Mouse (Mus musculus) embryonic fibroblast, embryonic 13.5 days (primary cell): ENCODE data around the gene Zbtb40. TPM values are rescaled to one million over a fixed set of nuclear protein-coding genes. Genes with fewer than 3 reads are reported as not detected.
A peak's percentile ranks its signal among the peaks of the same experiment; 100 is the strongest.

ENCODE experiments used
- H3K27ac ChIP-seq: 2 replicates; pipeline ENCODE4 v1.5.1; 2012; ENCODE audit warnings: low read length, control low read depth, inconsistent platforms; ENCODE audit not compliant: insufficient read depth
- H3K4me1 ChIP-seq: 2 replicates; pipeline ENCODE4 v1.6.1; 2011; ENCODE audit warnings: low read length; ENCODE audit not compliant: control insufficient read depth, insufficient read depth
- H3K4me3 ChIP-seq: 2 replicates; pipeline ENCODE4 v1.5.1; 2011; ENCODE audit warnings: mild to moderate bottlenecking, control low read depth, low read length; ENCODE audit not compliant: insufficient read depth
- CTCF ChIP-seq: IDR thresholded peaks from 2 replicates; pipeline ENCODE4 v1.5.1; 2011; ENCODE audit warnings: mild to moderate bottlenecking, control low read depth, low read length, moderate library complexity, borderline replicate concordance; ENCODE audit not compliant: insufficient read depth
- POLR2A ChIP-seq: IDR thresholded peaks from 2 replicates; pipeline ENCODE4 v1.6.1; 2011; ENCODE audit warnings: low read depth, mild to moderate bottlenecking, control low read depth, low read length, moderate library complexity
- polyA plus RNA-seq: library from polyadenylated mRNA; stranded (reverse); fragments of >200 nt; gene quantifications from 2 replicates; pipeline ENCODE4 v1.2.4, GENCODE M21; 2011; ENCODE audit warnings: low read depth; ENCODE audit not compliant: missing spikeins, insufficient read length

Zbtb40 gene
- polyA plus RNA-seq, 1 experiment = 4.9 TPM

DNA sequence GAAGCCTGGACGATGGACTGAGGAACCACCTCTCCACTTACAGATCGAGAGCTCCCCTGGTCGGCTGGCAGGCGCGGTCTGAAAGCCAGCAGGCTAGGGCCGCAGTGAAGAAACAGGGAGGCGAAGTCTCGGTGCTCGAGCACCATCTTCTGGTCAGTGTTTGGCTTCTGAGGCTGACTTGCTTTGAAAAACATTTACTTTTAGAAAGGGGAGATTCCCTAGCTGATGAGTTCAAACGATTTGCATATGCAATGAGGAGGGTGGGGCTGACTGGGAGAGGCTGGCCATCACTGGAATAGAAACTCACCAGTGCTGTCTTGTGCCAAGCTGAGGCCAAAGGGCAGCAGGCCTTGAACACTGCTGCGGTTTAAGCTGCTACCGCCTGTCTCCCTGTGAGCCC is 67.3 kb downstream of the Zbtb40 start:
- H3K4me1 ChIP-seq = no peaks in the 10 kb centered on the region
- no peak overlapping the region for H3K27ac ChIP-seq
- TF ChIP-seq CTCF = peak; percentile 70
- no peak for TF ChIP-seq POLR2A
- H3K4me3 ChIP-seq = no peak overlapping the region

DNA sequence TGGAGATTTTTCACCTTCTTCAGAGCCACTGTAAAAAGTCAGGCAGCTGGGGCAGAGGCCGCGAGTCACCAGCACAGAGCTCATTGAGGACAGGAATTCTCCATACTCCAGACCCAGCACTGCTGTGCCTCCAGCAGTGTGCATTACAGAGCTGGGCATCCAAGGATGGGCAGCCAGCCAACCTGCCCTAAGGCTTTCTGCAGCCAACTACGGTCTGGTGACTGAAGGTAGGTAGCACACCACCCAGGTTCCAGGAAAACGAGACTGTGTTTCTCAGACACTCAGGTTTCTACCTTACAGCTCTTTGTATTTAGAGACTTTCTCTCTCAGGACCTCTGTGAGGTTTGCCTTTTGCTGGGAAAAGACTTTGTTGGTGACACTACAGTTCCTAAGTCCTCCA is 67.7 kb downstream of the Zbtb40 start:
- no peak for TF ChIP-seq POLR2A
- no peak for TF ChIP-seq CTCF
- Histone ChIP-seq H3K4me3 (no peak overlapping the region), H3K27ac (no peak overlapping the region), H3K4me1 (no peaks in the 10 kb centered on the region)

DNA sequence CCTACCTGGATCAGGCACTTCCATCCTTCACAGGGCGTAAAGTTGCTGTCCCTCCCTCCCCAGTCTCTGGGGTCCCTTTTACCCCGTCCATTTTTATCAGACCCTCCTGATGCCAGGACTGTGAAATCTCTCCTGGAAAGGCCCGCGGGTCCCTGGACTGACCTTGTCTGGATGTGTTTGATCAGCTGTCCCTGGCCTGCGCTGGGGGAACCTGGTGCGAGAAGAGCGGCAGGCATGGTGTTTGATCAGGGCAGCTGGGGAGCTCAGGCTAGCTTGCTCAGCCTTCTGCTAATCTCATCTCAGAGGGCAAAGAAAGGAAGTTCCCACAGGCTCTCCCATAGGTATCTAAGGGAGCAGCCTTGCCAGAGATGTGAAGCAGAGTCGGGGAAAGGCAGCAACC is 71.4 kb downstream of the Zbtb40 start:
- Histone ChIP-seq H3K4me3 (no peak overlapping the region), H3K4me1 (no peaks in the 10 kb centered on the region), H3K27ac (no peak overlapping the region)
- no peak for TF ChIP-seq POLR2A
- TF ChIP-seq CTCF = no peak

DNA sequence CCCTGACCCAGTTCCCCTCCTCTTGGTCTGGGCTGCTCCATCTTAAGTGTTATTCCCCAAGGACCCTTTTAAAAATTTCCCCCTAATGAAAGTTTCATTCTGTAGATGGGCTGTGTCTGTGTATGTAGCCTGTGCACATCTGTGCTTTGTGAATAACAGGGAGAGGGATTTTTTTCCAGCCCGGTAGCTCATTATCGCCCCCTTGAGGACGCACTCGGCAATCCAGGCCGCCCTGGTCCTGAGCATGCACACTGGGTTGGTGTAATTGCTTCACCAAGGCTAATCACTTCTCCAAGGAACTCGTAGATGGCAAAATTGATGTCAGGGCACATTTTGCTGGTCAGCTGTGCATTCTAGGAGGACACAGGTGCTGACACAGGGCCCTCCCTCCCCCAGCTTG is 77.7 kb downstream of the Zbtb40 start:
- TF ChIP-seq CTCF (peak; percentile 70), POLR2A (no peak)
- Histone ChIP-seq H3K27ac (no peak overlapping the region), H3K4me1 (no peaks in the 10 kb centered on the region), H3K4me3 (no peak overlapping the region)

DNA sequence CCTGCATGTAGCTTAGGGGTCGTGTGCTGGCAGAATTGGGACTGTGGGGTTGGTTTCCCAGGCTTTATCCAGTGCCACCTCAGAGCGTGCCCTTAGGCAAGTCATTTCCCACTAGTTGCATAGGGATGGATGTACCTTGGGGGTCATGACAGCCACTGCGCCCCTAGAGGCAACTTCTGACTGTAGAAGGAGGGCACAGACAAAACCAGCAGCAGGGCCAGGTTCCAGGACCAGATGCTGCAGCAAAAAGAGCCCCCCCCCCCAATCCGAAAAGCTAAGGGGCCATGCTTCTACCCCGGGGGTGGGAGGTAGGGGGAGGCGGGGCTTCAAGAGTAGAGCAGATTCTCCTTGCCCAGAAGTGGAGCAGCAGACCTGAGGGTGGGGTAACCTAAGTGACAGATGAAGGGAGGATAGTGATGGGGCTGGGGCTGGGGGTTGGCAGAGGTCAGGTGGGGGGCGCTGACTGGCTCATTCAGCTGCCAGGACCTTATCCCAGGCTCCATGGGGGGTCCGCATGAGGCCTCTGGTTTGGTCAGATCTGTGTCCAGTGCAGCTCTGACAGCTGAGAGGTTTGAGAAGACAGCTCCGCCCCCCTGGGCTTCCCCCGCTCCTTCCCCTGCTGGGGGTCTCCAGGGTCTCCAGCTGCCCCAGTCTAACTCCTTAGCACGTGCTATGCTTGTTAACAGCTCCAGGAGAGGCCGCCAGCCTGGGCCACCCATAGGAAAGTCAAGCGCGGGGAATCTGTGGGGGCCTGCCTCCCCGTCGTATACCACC is 78.9 kb downstream of the Zbtb40 start:
- no peak overlapping the region for H3K4me3 ChIP-seq
- no peak overlapping the region for H3K27ac ChIP-seq
- TF ChIP-seq CTCF (peak; percentile 36; the same call in 1 of the 2 replicates), POLR2A (no peak)
- H3K4me1 ChIP-seq = no peaks in the 10 kb centered on the region

DNA sequence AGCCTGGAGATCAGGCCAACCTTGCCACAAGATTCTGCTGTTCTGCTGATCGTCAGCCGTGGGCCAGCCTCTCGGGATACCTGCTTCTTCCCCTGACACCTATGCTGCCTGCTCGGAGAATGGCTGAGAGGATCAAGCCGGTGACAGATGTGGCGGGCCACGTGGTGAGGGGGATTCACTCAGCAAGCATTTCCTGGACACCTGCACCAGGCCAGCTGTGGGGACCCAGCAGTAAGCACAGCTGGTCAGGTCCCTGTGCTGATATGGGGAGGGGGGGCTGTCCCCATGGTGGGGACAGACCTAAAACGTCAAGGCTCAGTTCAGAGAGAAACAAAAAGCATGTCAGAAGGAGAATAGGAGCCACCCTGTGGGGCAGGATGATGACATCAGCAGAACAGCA is 79.5 kb downstream of the Zbtb40 start:
- Histone ChIP-seq H3K4me1 (no peaks in the 10 kb centered on the region), H3K27ac (no peak overlapping the region), H3K4me3 (no peak overlapping the region)
- TF ChIP-seq CTCF (no peak), POLR2A (no peak)

DNA sequence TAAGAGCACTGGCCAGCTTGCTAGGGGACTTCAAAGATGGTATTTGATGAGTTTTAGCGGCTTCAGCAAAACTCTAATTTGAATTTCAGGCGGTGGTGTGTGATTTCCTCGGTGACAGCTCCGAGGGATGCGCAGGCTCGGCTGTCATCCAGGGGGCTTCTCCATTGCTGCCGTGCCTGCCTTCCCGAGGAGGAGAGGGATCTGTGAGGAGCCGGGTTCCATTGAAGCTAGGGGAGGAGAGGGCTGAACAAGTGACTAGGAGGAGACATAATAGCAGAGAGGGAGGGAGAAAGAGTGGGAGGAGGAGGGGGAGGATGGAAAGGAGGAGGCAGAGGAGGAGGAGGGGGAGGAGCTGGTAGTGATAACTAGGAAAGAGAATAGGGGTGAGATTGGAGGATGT is 81.1 kb downstream of the Zbtb40 start:
- Histone ChIP-seq H3K4me1 (no peaks in the 10 kb centered on the region), H3K4me3 (no peak overlapping the region), H3K27ac (no peak overlapping the region)
- no peak for TF ChIP-seq POLR2A
- TF ChIP-seq CTCF = no peak

DNA sequence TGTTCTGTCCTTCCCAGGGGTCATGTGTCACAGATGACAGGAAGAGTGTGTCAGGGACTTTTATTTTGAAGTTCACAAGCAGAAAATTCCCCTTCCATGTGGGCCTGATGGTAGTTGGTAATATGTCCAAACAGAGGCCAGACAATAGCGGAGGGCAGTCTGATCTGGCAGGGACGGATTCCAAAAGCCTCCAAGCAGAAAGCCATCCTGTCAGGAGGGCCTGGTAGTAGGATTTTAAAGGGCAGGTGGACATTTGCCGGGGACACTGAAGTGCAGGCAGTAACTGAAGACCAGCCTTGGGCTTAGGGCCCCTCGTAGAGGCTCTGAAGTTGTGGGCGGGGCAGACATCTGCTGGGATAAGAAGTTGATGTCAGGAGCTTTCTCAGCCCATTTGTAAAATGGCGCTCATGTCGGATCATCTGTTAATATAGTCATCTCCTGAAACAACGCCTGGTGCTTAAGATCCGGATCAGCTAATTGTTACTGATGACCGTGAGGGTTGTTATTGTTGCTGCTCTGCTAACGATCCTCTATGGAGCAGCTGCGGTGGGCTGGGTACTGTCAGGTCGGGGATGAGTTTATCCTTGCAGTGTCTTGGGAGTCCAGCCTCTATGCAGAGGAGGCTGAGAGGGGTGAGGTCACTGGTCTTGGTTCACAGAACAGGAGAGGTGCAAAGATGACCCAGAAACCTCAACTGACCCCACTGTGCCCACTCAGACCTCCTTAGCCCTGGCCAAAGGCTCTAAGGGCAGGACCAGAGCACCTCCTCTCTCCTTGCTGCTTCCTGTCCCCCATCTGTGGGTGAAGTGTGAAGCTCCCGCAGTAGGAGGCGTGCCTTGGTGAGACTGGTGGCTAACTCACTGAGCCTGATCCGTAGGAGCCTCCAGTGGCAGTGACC is 81.9 kb downstream of the Zbtb40 start:
- no peaks in the 10 kb centered on the region for H3K4me1 ChIP-seq

DNA sequence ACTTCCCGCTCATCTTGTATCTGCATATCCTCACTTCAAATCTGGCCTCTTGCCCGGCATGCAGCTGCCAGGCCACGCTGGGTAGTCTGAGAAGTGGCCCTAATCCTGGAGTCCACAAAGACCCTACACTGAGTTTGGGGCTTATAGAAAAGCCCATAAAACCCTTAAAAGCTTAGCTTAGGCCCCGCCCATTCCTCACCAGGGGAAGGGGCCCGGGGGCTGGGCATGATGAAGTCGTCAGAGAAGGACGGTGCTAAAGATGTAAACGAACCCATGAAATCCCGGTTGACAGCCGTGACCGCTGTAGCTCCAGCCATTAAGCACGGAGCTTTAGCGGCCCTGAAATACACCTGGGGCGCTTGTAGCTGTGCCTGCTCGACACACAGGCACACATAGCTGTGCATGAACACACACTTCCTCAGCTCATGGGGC is 83.6 kb downstream of the Zbtb40 start:
- H3K4me1 ChIP-seq = no peaks in the 10 kb centered on the region
- H3K27ac ChIP-seq = no peak overlapping the region
- no peak overlapping the region for H3K4me3 ChIP-seq
- no peak for TF ChIP-seq POLR2A
- no peak for TF ChIP-seq CTCF

More for the DNA sequence above, 81.9 kb downstream of the Zbtb40 start:
- Histone ChIP-seq H3K27ac (no peak overlapping the region), H3K4me3 (no peak overlapping the region)
- TF ChIP-seq POLR2A = no peak
- no peak for TF ChIP-seq CTCF

DNA sequence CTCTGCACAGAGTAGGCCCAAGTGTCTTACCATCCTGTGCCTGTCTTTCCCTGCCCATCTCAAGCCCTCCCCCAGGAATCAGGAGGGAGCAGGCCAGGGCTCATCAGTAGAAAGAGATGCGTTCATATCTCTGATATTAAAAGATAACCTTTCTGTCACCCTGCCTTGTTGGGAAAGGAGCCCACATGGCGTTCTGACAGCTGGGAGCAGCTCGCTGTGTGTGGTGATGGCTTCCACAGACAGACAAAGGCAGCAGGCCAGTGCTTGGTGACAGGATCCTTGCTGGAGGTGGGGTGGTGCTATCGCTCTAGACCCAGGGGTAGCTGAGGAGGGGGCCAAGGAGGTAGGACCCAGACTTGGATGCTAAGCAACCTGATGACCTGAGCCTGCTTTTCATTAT is 86.2 kb downstream of the Zbtb40 start:
- Histone ChIP-seq H3K4me3 (no peak overlapping the region), H3K27ac (no peak overlapping the region), H3K4me1 (no peaks in the 10 kb centered on the region)
- no peak for TF ChIP-seq POLR2A
- TF ChIP-seq CTCF = no peak
